Mouse (Mus musculus) hindbrain, embryonic 16.5 days (tissue): ENCODE measurements around the gene Strn4. TPM values are rescaled to one million over a fixed set of nuclear protein-coding genes. Genes with fewer than 3 reads are reported as not detected.
A peak's percentile ranks its signal among the peaks of the same experiment; 100 is the strongest.

Source experiments
- ATAC-seq: fragments of 200-750 bp; cut with Nextera tagmentation; 2 replicates; pipeline ENCODE4 v1.8.0; 2017; ENCODE audit warnings: moderate TSS enrichment, moderate library complexity
- H3K27ac ChIP-seq: fragments of 300-500 bp; sonication (generic); 2 replicates; pipeline ENCODE4 v1.5.1; 2014; ENCODE audit warnings: low read depth, mild to moderate bottlenecking, control low read depth, low read length, moderate library complexity
- H3K27me3 ChIP-seq: fragments of 300-500 bp; sonication (generic); replicated peaks from 2 replicates; pipeline ENCODE4 v1.6.1; 2014; ENCODE audit warnings: low read length; ENCODE audit not compliant: control insufficient read depth, insufficient read depth
- H3K36me3 ChIP-seq: fragments of 300-500 bp; sonication (generic); 2 replicates; pipeline ENCODE4 v1.6.1; 2014; ENCODE audit warnings: mild to moderate bottlenecking, low read length, moderate library complexity, mixed read lengths; ENCODE audit not compliant: control insufficient read depth, insufficient read depth
- H3K4me1 ChIP-seq: fragments of 300-500 bp; sonication (generic); 2 replicates; pipeline ENCODE4 v1.6.1; 2014; ENCODE audit warnings: low read depth, low read length; ENCODE audit not compliant: control insufficient read depth, insufficient read depth
- H3K4me2 ChIP-seq: fragments of 300-500 bp; sonication (generic); 2 replicates; pipeline ENCODE4 v1.6.1; 2014; ENCODE audit warnings: mild to moderate bottlenecking, low read length, control low read depth, moderate library complexity
- H3K4me3 ChIP-seq: fragments of 300-500 bp; sonication (generic); 2 replicates; pipeline ENCODE4 v1.5.1; 2014; ENCODE audit warnings: mild to moderate bottlenecking, low read length, control low read depth, moderate library complexity
- H3K9ac ChIP-seq: fragments of 300-500 bp; sonication (generic); 2 replicates; pipeline ENCODE4 v1.6.1; 2014; ENCODE audit warnings: low read depth, mild to moderate bottlenecking, control low read depth, low read length, moderate library complexity
- H3K9me3 ChIP-seq: fragments of 300-500 bp; sonication (generic); 2 replicates; pipeline ENCODE4 v1.6.1; 2014; ENCODE audit warnings: mild to moderate bottlenecking, low read length, moderate library complexity; ENCODE audit not compliant: control insufficient read depth
- WGBS: fragments of 180-500 bp; shearing (Covaris S2); extraction: QIAGEN DNeasy Blood & Tissue Kit; methylation state at CpG from one replicate; pipeline ENCODE4 v1.1.7; 2014; 5-methylcytosine and 5-hydroxymethylcytosine counted together
- polyA plus RNA-seq: library from polyadenylated mRNA; unstranded; fragments of >200 nt; fragmentation: Nextera tagmentation; extraction: Ambion mirVana; gene quantifications from 2 replicates; pipeline ENCODE4 v1.2.1, GENCODE M21; 2015

Gene Strn4
- polyA plus RNA-seq, 1 experiment from 2014 or later, result 159 TPM

DNA sequence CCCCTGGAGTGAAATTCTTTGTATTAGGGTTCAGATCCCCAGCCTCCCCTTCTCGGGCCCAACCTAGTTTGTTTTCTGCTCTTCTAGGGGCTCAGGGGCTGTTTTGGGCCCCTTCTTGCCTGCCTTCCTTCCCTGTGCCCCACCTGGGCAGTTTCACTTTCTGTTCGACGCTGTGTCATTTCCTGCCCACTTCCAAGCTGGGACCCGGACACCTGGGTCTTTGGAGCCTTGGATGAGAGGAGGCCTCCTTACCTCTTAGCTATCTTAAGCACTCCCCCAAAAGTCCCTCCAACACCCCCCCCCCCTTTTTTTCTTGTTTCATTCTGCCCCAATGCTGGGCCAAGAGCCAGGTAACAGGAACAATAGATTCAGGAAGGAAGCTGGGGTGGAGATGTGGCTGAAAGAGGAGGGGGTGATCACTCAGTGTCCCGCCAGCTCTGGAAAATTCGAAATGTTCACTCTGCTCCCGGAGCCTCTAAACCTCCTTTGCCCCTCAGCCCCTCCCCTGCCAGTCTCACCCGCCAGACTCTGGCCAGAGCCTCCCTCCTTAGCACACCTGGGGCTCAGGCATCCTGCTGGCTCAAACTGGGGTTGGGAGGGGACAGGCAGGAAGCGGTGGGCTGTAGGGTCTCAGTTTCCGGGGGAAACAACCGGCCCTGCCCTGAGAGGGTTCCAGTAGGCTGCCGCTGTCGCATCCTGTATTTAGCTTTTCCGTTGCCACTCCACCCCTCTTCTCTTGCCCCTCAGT, 29.6 kb downstream of the Strn4 start:
- Histone ChIP-seq H3K4me1 (peaks cover 21% of the 10 kb centered on the region), H3K9me3 (no peaks in the 10 kb centered on the region), H3K9ac (peak overlapping the region; percentile 23; the same call in 1 of the 2 replicates), H3K36me3 (peaks cover 8% of the 10 kb centered on the region), H3K27me3 (no peaks in the 10 kb centered on the region), H3K4me2 (peak overlapping the region; percentile 35), H3K4me3 (peak overlapping the region; percentile 23), H3K27ac (peak overlapping the region; percentile 42; the same call in 1 of the 2 replicates)
- 41% methylated on average over 14 of the region's 14 CpGs for WGBS
- no peak for ATAC-seq

- no peak for ATAC-seq
- peak overlapping the region; percentile 35; the same call in 1 of the 2 replicates for H3K4me2 ChIP-seq
- no peak overlapping the region for H3K9ac ChIP-seq
- H3K9me3 ChIP-seq, result no peaks in the 10 kb centered on the region
- H3K27ac ChIP-seq, result no peak overlapping the region
- peaks cover 10% of the 10 kb centered on the region; the same call in 1 of the 2 replicates for H3K36me3 ChIP-seq
- H3K4me1 ChIP-seq, result peaks cover 21% of the 10 kb centered on the region
- H3K4me3 ChIP-seq, result no peak overlapping the region
- H3K27me3 ChIP-seq, result no peaks in the 10 kb centered on the region
- WGBS, result 34% methylated on average over 10 of the region's 10 CpGs
Observed at GRCm38 (mm10) chr7:16845820-16846167, 30.1 kb downstream of the Strn4 start.

DNA sequence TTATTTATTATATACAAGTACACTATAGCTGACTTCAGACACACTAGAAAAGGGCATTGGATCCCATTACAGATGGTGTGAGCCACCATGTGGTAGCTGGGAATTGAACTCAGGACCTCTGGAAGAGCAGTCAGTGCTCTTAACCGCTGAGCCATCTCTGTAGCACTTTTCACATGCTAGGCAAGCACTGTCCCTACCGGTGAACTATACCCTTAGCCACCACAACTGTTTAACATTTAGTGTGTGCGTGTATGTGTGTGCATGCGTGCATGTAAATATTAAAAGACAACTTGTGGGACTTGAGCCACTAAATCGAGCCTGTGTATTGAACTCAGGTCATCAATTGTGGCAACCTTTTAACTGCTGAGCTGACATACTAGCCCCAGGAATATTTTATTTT, 31.1 kb downstream of the Strn4 start:
- 95% methylated on average over 5 of the region's 5 CpGs for WGBS
- H3K27me3 ChIP-seq, result no peaks in the 10 kb centered on the region
- H3K9me3 ChIP-seq, result no peaks in the 10 kb centered on the region
- H3K27ac ChIP-seq, result no peak overlapping the region
- H3K4me1 ChIP-seq, result peaks cover 21% of the 10 kb centered on the region
- no peak overlapping the region for H3K4me3 ChIP-seq
- H3K36me3 ChIP-seq, result peaks cover 6% of the 10 kb centered on the region; the same call in 1 of the 2 replicates
- ATAC-seq, result no peak
- no peak overlapping the region for H3K4me2 ChIP-seq
- H3K9ac ChIP-seq, result no peak overlapping the region

DNA sequence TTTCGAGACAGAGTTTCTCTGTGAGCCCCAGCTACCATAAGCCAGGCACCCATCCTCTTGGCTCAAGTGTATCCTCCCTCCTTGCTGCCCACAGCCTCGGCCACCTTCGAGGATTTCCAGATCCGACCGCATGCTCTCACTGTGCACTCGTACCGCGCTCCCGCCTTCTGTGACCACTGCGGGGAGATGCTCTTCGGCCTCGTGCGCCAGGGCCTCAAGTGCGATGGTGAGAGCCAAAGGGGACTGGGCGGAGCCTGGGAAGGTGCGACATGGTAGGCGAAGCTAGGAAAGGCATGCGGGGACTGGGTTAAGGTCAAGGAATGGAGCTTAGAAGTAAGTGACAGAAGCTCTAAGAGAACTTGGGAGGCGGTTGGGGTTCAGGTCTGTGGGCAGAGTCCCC, 31.8 kb downstream of the Strn4 start:
- Histone ChIP-seq H3K4me1 (peaks cover 19% of the 10 kb centered on the region), H3K4me3 (no peak overlapping the region), H3K27ac (no peak overlapping the region), H3K9me3 (no peaks in the 10 kb centered on the region), H3K27me3 (no peaks in the 10 kb centered on the region), H3K9ac (no peak overlapping the region), H3K4me2 (no peak overlapping the region), H3K36me3 (peaks cover 6% of the 10 kb centered on the region; the same call in 1 of the 2 replicates)
- no peak for ATAC-seq
- WGBS, result 88% methylated on average over 19 of the region's 19 CpGs

DNA sequence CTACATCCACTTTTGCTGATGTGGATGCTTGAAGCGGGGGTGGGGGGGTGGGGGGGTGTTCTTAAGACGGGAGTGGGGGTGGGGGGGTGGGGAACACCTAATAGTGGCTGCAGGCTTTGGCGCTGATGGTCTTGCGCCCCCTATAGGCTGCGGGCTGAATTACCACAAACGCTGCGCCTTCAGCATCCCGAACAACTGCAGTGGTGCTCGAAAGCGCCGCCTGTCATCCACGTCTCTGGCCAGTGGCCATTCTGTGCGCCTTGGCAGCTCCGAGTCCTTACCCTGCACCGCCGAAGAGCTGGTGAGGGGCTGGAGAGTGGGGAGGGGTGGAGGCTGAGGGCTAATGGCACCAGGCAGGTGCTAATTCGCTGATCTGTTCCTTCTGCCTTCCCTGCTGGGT, 32.9 kb downstream of the Strn4 start:
- no peak for ATAC-seq

GRCm38 (mm10) chr7:16851636-16852035, 35.9 kb downstream of the Strn4 start:
- Histone ChIP-seq H3K36me3 (peaks cover 19% of the 10 kb centered on the region), H3K9me3 (no peaks in the 10 kb centered on the region), H3K27me3 (no peaks in the 10 kb centered on the region), H3K4me1 (no peaks in the 10 kb centered on the region), H3K4me2 (no peak overlapping the region), H3K4me3 (no peak overlapping the region), H3K9ac (no peak overlapping the region), H3K27ac (no peak overlapping the region)
- ATAC-seq, result no peak
- 93% methylated on average over 4 of the region's 4 CpGs for WGBS

More for the DNA sequence above, 32.9 kb downstream of the Strn4 start:
- Histone ChIP-seq H3K9me3 (no peaks in the 10 kb centered on the region), H3K9ac (no peak overlapping the region), H3K4me1 (peaks cover 17% of the 10 kb centered on the region), H3K4me3 (no peak overlapping the region), H3K27ac (no peak overlapping the region), H3K36me3 (peaks cover 6% of the 10 kb centered on the region; the same call in 1 of the 2 replicates), H3K4me2 (no peak overlapping the region), H3K27me3 (no peaks in the 10 kb centered on the region)
- 11% methylated on average over 17 of the region's 17 CpGs for WGBS

DNA sequence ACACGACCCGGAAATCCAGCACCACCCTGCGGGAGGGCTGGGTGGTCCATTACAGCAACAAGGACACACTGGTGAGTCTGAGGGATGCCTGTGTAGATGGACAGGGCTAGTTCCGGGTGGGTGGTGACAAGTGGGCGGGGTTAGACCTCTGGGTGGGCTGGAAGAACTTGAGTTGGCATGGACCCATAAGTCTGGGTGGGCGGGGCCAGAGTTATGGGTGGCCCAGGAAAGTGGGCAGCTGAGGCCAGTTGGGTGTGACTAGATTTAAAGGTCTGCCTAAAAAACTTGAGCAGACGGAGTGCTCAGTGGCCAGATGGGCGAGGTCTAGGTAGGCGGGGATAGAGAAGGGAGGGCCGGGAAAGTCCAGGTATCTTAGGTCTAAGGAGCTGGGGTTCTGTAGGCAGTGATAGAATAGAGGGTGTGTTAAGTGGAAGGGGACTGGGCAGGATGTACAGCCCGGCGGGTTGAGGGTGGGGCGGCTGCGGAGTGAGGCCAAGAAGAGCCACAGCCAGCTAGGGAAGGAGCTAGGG, 37.7 kb downstream of the Strn4 start:
- no peak overlapping the region for H3K4me2 ChIP-seq
- H3K4me1 ChIP-seq, result no peaks in the 10 kb centered on the region
- peaks cover 19% of the 10 kb centered on the region for H3K36me3 ChIP-seq

GRCm38 (mm10) chr7:16858336-16858735, 42.6 kb downstream of the Strn4 start:
- no peaks in the 10 kb centered on the region for H3K27me3 ChIP-seq
- peak; percentile 6; the same call in 1 of the 2 replicates for ATAC-seq

More for the DNA sequence above, 37.7 kb downstream of the Strn4 start:
- WGBS, result 90% methylated on average over 14 of the region's 14 CpGs
- H3K27me3 ChIP-seq, result no peaks in the 10 kb centered on the region
- no peak overlapping the region for H3K4me3 ChIP-seq
- no peak for ATAC-seq
- H3K9me3 ChIP-seq, result no peaks in the 10 kb centered on the region
- no peak overlapping the region for H3K27ac ChIP-seq
- H3K9ac ChIP-seq, result no peak overlapping the region

GRCm38 (mm10) chr7:16859902-16860651, 44.4 kb downstream of the Strn4 start:
- no peaks in the 10 kb centered on the region for H3K9me3 ChIP-seq
- no peaks in the 10 kb centered on the region for H3K4me1 ChIP-seq
- no peak overlapping the region for H3K27ac ChIP-seq
- no peak overlapping the region for H3K4me3 ChIP-seq
- no peak overlapping the region for H3K4me2 ChIP-seq
- WGBS, result 27% methylated on average over 5 of the region's 5 CpGs
- ATAC-seq, result 0 out of 2 replicates have a peak, but pooled peaks have one; percentile 16
- peaks cover 23% of the 10 kb centered on the region for H3K36me3 ChIP-seq
- H3K27me3 ChIP-seq, result no peaks in the 10 kb centered on the region
- H3K9ac ChIP-seq, result no peak overlapping the region

More at GRCm38 (mm10) chr7:16858336-16858735, 42.6 kb downstream of the Strn4 start:
- Histone ChIP-seq H3K9ac (peak overlapping the region; percentile 23; the same call in 1 of the 2 replicates), H3K9me3 (no peaks in the 10 kb centered on the region), H3K4me2 (no peak overlapping the region), H3K4me1 (no peaks in the 10 kb centered on the region), H3K36me3 (peaks cover 15% of the 10 kb centered on the region), H3K4me3 (no peak overlapping the region), H3K27ac (no peak overlapping the region)
- WGBS, result 26% methylated on average over 17 of the region's 17 CpGs
